Mouse (Mus musculus): ENCODE data around the gene Dync1li1.

GRCm38 (mm10) chr9:114758801-114759200 lies 70.2 kb downstream of the Dync1li1 start:
- TF ChIP-seq USF1 (IDR thresholded peaks at IDR 0.05; ENCODE audit: low read depth) (no peak), CTCF (IDR thresholded peaks at IDR 0.05; ENCODE audit: control insufficient read depth, insufficient read depth, insufficient read length) (no peak)

All from C2C12 (cell line).